Mouse (Mus musculus) liver, embryonic 11.5 days (tissue): ENCODE measurements around the gene Olfr1436. TPM values are rescaled to one million over a fixed set of nuclear protein-coding genes. Genes with fewer than 3 reads are reported as not detected.
"Not testable (repeated sequence)": the region's sequence is repeated elsewhere in the genome, so short reads cannot be mapped to it uniquely, and the experiment has no call there.

ENCODE experiments used
- ATAC-seq: fragments of 200-750 bp; cut with Nextera tagmentation; replicated peaks from 2 replicates; pipeline ENCODE4 v1.8.0; 2017; ENCODE audit warnings: moderate number of reproducible peaks, mild to moderate bottlenecking, moderate TSS enrichment, moderate library complexity; ENCODE audit not compliant: low FRiP score
- DNase-seq: peaks from one replicate; pipeline ENCODE4 v3.0.0-alpha.2; 2017; ENCODE audit warnings: low spot score
- H3K27ac ChIP-seq: fragments of 300-500 bp; sonication (generic); 2 replicates; pipeline ENCODE4 v1.5.1; 2014; ENCODE audit warnings: mild to moderate bottlenecking, low read depth, low read length, control low read depth
- H3K27me3 ChIP-seq: fragments of 300-500 bp; sonication (generic); replicated peaks from 2 replicates; pipeline ENCODE4 v1.6.1; 2014; ENCODE audit warnings: low read length, mixed read lengths; ENCODE audit not compliant: control insufficient read depth, insufficient read depth
- H3K36me3 ChIP-seq: fragments of 300-500 bp; sonication (generic); 2 replicates; pipeline ENCODE4 v1.6.1; 2014; ENCODE audit warnings: mild to moderate bottlenecking, low read length, moderate library complexity, mixed read lengths; ENCODE audit not compliant: control insufficient read depth, insufficient read depth
- H3K4me1 ChIP-seq: fragments of 300-500 bp; sonication (generic); replicated peaks from 2 replicates; pipeline ENCODE4 v1.6.1; 2014; ENCODE audit warnings: low read length, mixed read lengths; ENCODE audit not compliant: control insufficient read depth, insufficient read depth
- H3K4me2 ChIP-seq: fragments of 300-500 bp; sonication (generic); 2 replicates; pipeline ENCODE4 v1.6.1; 2014; ENCODE audit warnings: mild to moderate bottlenecking, control low read depth, moderate library complexity
- H3K4me3 ChIP-seq: fragments of 300-500 bp; sonication (generic); 2 replicates; pipeline ENCODE4 v1.5.1; 2014; ENCODE audit warnings: low read depth, low read length, control low read depth
- H3K9ac ChIP-seq: fragments of 300-500 bp; sonication (generic); 2 replicates; pipeline ENCODE4 v1.6.1; 2014; ENCODE audit warnings: low read depth, low read length, control low read depth
- H3K9me3 ChIP-seq: fragments of 300-500 bp; sonication (generic); 2 replicates; pipeline ENCODE4 v1.6.1; 2016; ENCODE audit warnings: low read length, inconsistent platforms, mixed read lengths; ENCODE audit not compliant: control insufficient read depth
- WGBS: fragments of 180-500 bp; shearing (Covaris S2); extraction: QIAGEN DNeasy Blood & Tissue Kit; methylation state at CpG from one replicate; pipeline ENCODE4 v1.1.7; 2014; 5-methylcytosine and 5-hydroxymethylcytosine counted together
- polyA plus RNA-seq: library from polyadenylated mRNA; unstranded; fragments of >200 nt; fragmentation: Nextera tagmentation; extraction: Ambion mirVana; gene quantifications from 2 replicates; pipeline ENCODE4 v1.2.1, GENCODE M21; 2014

The Olfr1436 gene
- polyA plus RNA-seq: not detected in 2 replicates

GRCm38 (mm10) chr19:12299030-12299429 is at the start of gene Olfr1436:
Gene Olfr1436, minus strand, starts transcription at chr19:12299130.
- not testable (repeated sequence) for DNase-seq, H3K4me2 ChIP-seq, H3K4me1 ChIP-seq, H3K9me3 ChIP-seq, H3K9ac ChIP-seq, H3K27ac ChIP-seq, ATAC-seq, H3K36me3 ChIP-seq, H3K27me3 ChIP-seq, H3K4me3 ChIP-seq
- WGBS: 69% methylated on average over 1 of the region's 1 CpGs

- Histone ChIP-seq H3K4me3 (no peak within 1 kb of the TSS), H3K36me3 (no peaks in the 10 kb centered on the region), H3K4me1 (no peaks in the 10 kb centered on the region), H3K9me3 (no peaks in the 10 kb centered on the region), H3K27ac (no peak within 1 kb of the TSS), H3K9ac (no peak within 1 kb of the TSS), H3K4me2 (no peak within 1 kb of the TSS), H3K27me3 (no peaks in the 10 kb centered on the region)
- 75% methylated on average over 3 of the region's 3 CpGs for WGBS
- DNase-seq: no peak
- no peak for ATAC-seq
These were observed 36.9 kb upstream of the Olfr1436 start, which contains the start of gene Olfr1438-ps1 for GRCm38 (mm10) chr19:12335810-12336209. Gene Olfr1438-ps1, minus strand, starts transcription at chr19:12335910.

DNA sequence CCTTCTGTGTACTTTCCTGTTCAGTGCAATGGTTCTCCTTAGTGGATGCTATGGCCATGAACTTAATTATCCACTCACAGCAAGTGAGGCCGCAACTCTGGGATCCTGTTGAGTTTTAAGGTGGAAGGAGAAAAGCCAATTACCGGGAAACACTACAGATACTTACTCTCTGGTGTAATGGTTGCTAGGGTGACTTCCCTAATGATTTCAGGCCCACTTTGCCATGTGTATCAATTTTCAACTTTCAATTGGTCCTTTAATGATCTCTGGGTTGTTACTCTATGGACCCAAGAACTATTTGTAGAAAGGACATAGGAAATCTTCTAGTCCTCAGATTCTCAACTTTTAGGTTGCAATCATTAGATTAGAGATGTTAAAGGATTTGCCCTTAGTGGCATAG is 26.1 kb upstream of the Olfr1436 start, which contains the start of gene Olfr1437:
Gene Olfr1437, minus strand, starts transcription at position 101 of the 400 bp plus-strand sequence.
- WGBS: 75% methylated on average over 2 of the region's 2 CpGs
- Histone ChIP-seq H3K4me2 (no peak within 1 kb of the TSS), H3K4me3 (no peak within 1 kb of the TSS), H3K4me1 (no peaks in the 10 kb centered on the region), H3K27me3 (no peaks in the 10 kb centered on the region), H3K36me3 (no peaks in the 10 kb centered on the region), H3K27ac (no peak within 1 kb of the TSS), H3K9me3 (no peaks in the 10 kb centered on the region), H3K9ac (no peak within 1 kb of the TSS)
- DNase-seq (no peak), ATAC-seq (no peak)

DNA sequence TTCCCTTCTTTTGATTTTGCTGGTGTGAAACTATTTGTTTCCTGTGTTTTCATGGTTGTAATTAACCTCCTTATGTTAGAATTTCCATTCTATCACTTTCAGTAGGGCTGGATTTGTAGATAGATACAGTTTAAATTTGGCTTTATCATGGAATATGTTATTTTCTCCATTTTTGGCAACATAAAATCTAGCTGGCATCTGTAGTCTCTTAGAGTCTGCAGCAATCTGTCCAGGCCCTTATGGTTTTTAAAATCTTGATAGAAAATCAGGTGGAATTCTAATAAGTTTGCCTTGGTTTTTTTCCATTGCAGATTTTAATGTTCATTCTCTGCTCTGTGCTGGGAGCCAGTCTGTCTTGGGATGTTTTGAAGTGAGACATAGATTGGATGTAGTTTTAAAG is 6.0 kb downstream of the Olfr1436 start:
- ATAC-seq (no peak), DNase-seq (no peak)
- Histone ChIP-seq H3K4me1 (no peaks in the 10 kb centered on the region), H3K4me3 (no peak overlapping the region), H3K4me2 (no peak overlapping the region), H3K27ac (no peak overlapping the region), H3K9me3 (no peaks in the 10 kb centered on the region), H3K9ac (no peak overlapping the region), H3K36me3 (no peaks in the 10 kb centered on the region), H3K27me3 (no peaks in the 10 kb centered on the region)

- Histone ChIP-seq H3K27ac (no peak within 1 kb of the TSS), H3K4me1 (no peaks in the 10 kb centered on the region), H3K9ac (no peak within 1 kb of the TSS), H3K9me3 (no peaks in the 10 kb centered on the region), H3K36me3 (no peaks in the 10 kb centered on the region), H3K27me3 (no peaks in the 10 kb centered on the region), H3K4me3 (no peak within 1 kb of the TSS), H3K4me2 (no peak within 1 kb of the TSS)
- ATAC-seq (no peak), DNase-seq (no peak)
- 59% methylated on average over 2 of the region's 2 CpGs for WGBS
These were observed 19.4 kb downstream of the Olfr1436 start, which contains the start of gene Olfr1434 for GRCm38 (mm10) chr19:12279554-12279953. Gene Olfr1434, plus strand, starts transcription at chr19:12279854.

GRCm38 (mm10) chr19:12260732-12261131 is 38.2 kb downstream of the Olfr1436 start, which contains the start of gene Olfr235:
Gene Olfr235, plus strand, starts transcription at chr19:12261032.
- no peak for ATAC-seq
- no peaks in the 10 kb centered on the region for H3K27me3 ChIP-seq

More at GRCm38 (mm10) chr19:12260732-12261131, 38.2 kb downstream of the Olfr1436 start, which contains the start of gene Olfr235:
- Histone ChIP-seq H3K4me3 (no peak within 1 kb of the TSS), H3K9me3 (no peaks in the 10 kb centered on the region), H3K27ac (no peak within 1 kb of the TSS), H3K9ac (no peak within 1 kb of the TSS), H3K4me1 (no peaks in the 10 kb centered on the region), H3K36me3 (no peaks in the 10 kb centered on the region), H3K4me2 (no peak within 1 kb of the TSS)
- no peak for DNase-seq
- 41% methylated on average over 1 of the region's 1 CpGs for WGBS

Other genes with a start within 250 kb of the Olfr1436 start
- gene Olfr1424, start 236.4 kb downstream of the Olfr1436 start, polyA plus RNA-seq: 0.17 TPM in 1 of 2 replicates, not detected in the other
- not detected in 2 replicates for gene Olfr1425, start 221.4 kb downstream of the Olfr1436 start, polyA plus RNA-seq
- gene Olfr1426, start 207.1 kb downstream of the Olfr1436 start, polyA plus RNA-seq: not detected in 2 replicates
- gene Olfr1427, start 195.8 kb downstream of the Olfr1436 start, polyA plus RNA-seq: not detected in 2 replicates
- gene Olfr1428, start 183.2 kb downstream of the Olfr1436 start, polyA plus RNA-seq: not detected in 2 replicates
- 0.05 TPM in 1 of 2 replicates, not detected in the other for gene Olfr76, start 175.9 kb downstream of the Olfr1436 start, polyA plus RNA-seq
- gene Olfr1555-ps1, start 129.0 kb downstream of the Olfr1436 start, polyA plus RNA-seq: not detected in 2 replicates
- not detected in 2 replicates for gene Olfr1431, start 98.5 kb downstream of the Olfr1436 start, polyA plus RNA-seq
- not detected in 2 replicates for gene Olfr1432, start 66.5 kb downstream of the Olfr1436 start, polyA plus RNA-seq
- not detected in 2 replicates for gene Olfr262, start 57.5 kb downstream of the Olfr1436 start, polyA plus RNA-seq
- not detected in 2 replicates for gene Olfr235, start 38.1 kb downstream of the Olfr1436 start, polyA plus RNA-seq
- not detected in 2 replicates for gene Olfr1434, start 19.3 kb downstream of the Olfr1436 start, polyA plus RNA-seq
- not detected in 2 replicates for gene Olfr1437, start 26.0 kb upstream of the Olfr1436 start, polyA plus RNA-seq
- not detected in 2 replicates for gene Olfr1438-ps1, start 36.8 kb upstream of the Olfr1436 start, polyA plus RNA-seq
- not detected in 2 replicates for gene Olfr1440, start 88.1 kb upstream of the Olfr1436 start, polyA plus RNA-seq
- gene Olfr1441, start 118.3 kb upstream of the Olfr1436 start, polyA plus RNA-seq: not detected in 2 replicates
- gene Pfpl, start 128.8 kb upstream of the Olfr1436 start, polyA plus RNA-seq: not detected in 2 replicates
- gene Mpeg1, start 161.6 kb upstream of the Olfr1436 start, polyA plus RNA-seq: 0.81 and 1.2 TPM in 2 replicates
- gene Dtx4, start 202.3 kb upstream of the Olfr1436 start, polyA plus RNA-seq: 3.8 and 4.9 TPM in 2 replicates
- gene Fam111a, start 246.6 kb upstream of the Olfr1436 start, polyA plus RNA-seq: 44.8 and 47.7 TPM in 2 replicates